Mouse (Mus musculus) spleen, adult 2 months (tissue): ENCODE results near the gene Brat1. TPM values are rescaled to one million over a fixed set of nuclear protein-coding genes. Genes with fewer than 3 reads are reported as not detected.
A peak's percentile ranks its signal among the peaks of the same experiment; 100 is the strongest.

Source experiments
- DNase-seq, 2 experiments: peaks; one replicate each; pipeline versions ENCODE4 v3.0.0 to v3.0.0-alpha.2; 2012 to 2021; ENCODE audit warnings: low spot score in 2 of 2, low read depth in 1 of 2
- H3K27ac ChIP-seq: fragments of 200-500 bp; 2 replicates; pipeline ENCODE4 v1.5.1; 2012; ENCODE audit warnings: low read length, inconsistent platforms; ENCODE audit not compliant: insufficient read depth
- H3K27me3 ChIP-seq: fragments of 200-500 bp; 2 replicates; pipeline ENCODE4 v1.6.1; 2012; ENCODE audit warnings: mild to moderate bottlenecking, moderate library complexity, low read length, inconsistent platforms; ENCODE audit not compliant: control insufficient read depth, insufficient read depth
- H3K36me3 ChIP-seq: fragments of 200-500 bp; 2 replicates; pipeline ENCODE4 v1.6.1; 2012; ENCODE audit warnings: mild to moderate bottlenecking, low read length, inconsistent platforms; ENCODE audit not compliant: control insufficient read depth, insufficient read depth
- H3K4me1 ChIP-seq: fragments of 200-500 bp; 2 replicates; pipeline ENCODE4 v1.6.1; 2011; ENCODE audit warnings: inconsistent platforms; ENCODE audit not compliant: control insufficient read depth, insufficient read depth, insufficient read length
- H3K4me3 ChIP-seq: fragments of 200-500 bp; 2 replicates; pipeline ENCODE4 v1.5.1; 2011; ENCODE audit warnings: mild to moderate bottlenecking, inconsistent platforms; ENCODE audit not compliant: insufficient read depth, insufficient read length; ENCODE audit errors: extremely low read depth
- CTCF ChIP-seq: fragments of 200-500 bp; IDR thresholded peaks from 2 replicates; pipeline ENCODE4 v1.5.1; 2011; ENCODE audit warnings: mild to moderate bottlenecking, inconsistent platforms; ENCODE audit not compliant: insufficient read depth, insufficient read length, insufficient replicate concordance; ENCODE audit errors: extremely low read depth
- POLR2A ChIP-seq: fragments of 200-500 bp; IDR thresholded peaks from 2 replicates; pipeline ENCODE4 v1.6.1; 2011; ENCODE audit warnings: low read depth, low read length, inconsistent platforms
- WGBS: fragments of 180-500 bp; shearing (Covaris S2); methylation state at CpG from one replicate; pipeline ENCODE4 v1.1.7; 2018; 5-methylcytosine and 5-hydroxymethylcytosine counted together
- polyA plus RNA-seq: library from polyadenylated mRNA; depleted of rRNA; stranded (reverse); fragments of >200 nt; gene quantifications from 2 replicates; pipeline ENCODE4 v1.2.3, GENCODE M21; 2012; rRNA removed

Brat1 gene
- polyA plus RNA-seq, 1 experiment = 28.3 TPM

DNA sequence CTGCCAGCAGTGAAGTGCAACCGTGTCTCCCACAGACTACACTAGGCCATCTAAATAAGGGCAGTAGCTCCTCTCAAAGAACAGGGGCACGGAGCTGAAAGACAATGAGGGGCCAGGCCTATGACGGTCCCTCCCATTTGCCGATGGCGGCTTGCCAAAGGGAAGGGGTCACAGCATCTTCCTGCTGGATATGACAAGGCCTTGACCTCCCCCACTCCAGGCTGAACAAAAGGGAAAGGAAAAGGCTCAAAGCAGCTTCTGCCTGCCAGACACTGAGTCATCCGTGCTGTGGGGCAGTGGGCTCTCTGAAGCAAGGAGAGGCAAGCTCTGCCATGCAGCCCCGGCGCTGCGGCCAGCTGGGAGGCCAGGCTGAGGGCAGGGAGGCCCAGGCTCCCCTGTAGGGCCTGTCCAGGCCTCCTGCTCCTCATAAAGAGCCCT lies 62.9 kb downstream of the Brat1 start:
- Histone ChIP-seq H3K4me3 (no peak overlapping the region), H3K36me3 (no peaks in the 10 kb centered on the region), H3K27me3 (no peaks in the 10 kb centered on the region), H3K27ac (peak overlapping the region; percentile 60), H3K4me1 (peaks cover 39% of the 10 kb centered on the region; the same call in 1 of the 2 replicates)
- no peak for DNase-seq
- TF ChIP-seq POLR2A = no peak
- TF ChIP-seq CTCF = no peak
- WGBS = 67% methylated on average over 9 of the region's 9 CpGs

DNA sequence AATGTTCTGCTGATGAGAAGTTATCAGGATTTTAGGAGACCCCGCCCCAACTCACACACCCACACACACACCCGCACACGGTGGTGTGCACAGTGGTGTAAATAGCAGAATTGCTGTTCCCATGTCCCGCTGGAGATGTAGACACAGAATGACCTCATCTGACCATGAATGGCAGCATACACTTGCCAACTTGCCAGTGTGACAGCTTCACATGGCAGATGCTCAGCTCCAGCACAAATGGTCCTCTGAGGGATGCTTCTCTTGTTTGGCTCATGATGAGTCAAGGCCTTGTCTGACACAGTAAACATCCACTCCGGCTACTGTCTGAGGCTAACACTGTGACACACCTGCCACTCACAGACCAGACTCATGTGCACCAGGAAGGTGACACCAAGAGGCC lies 63.5 kb downstream of the Brat1 start:
- H3K27ac ChIP-seq = peak overlapping the region; percentile 60; the same call in 1 of the 2 replicates
- H3K36me3 ChIP-seq = no peaks in the 10 kb centered on the region
- WGBS = 78% methylated on average over 5 of the region's 5 CpGs

More for the DNA sequence above, 63.5 kb downstream of the Brat1 start:
- no peaks in the 10 kb centered on the region for H3K27me3 ChIP-seq
- no peak for DNase-seq
- peaks cover 35% of the 10 kb centered on the region; the same call in 1 of the 2 replicates for H3K4me1 ChIP-seq
- H3K4me3 ChIP-seq = no peak overlapping the region
- TF ChIP-seq CTCF (no peak), POLR2A (no peak)

Other genes starting within 250 kb of the Brat1 start
- gene Chst12, start 199.5 kb upstream of the Brat1 start, polyA plus RNA-seq = 28.0 and 31.6 TPM in 2 replicates
- 0.61 and 0.81 TPM in 2 replicates for gene Grifin, start 139.9 kb upstream of the Brat1 start, polyA plus RNA-seq
- gene Lfng, start 97.7 kb upstream of the Brat1 start, polyA plus RNA-seq = 165 and 240 TPM in 2 replicates
- gene Ttyh3, start 56.0 kb upstream of the Brat1 start, polyA plus RNA-seq = 95.1 and 118 TPM in 2 replicates
- 12.2 and 12.5 TPM in 2 replicates for gene Iqce, start 2.6 kb upstream of the Brat1 start, polyA plus RNA-seq
- 17.6 and 19.1 TPM in 2 replicates for gene Amz1, start 19.1 kb downstream of the Brat1 start, polyA plus RNA-seq
- 66.8 and 67.9 TPM in 2 replicates for gene Gna12, start 125.4 kb downstream of the Brat1 start, polyA plus RNA-seq